Mouse (Mus musculus): ENCODE data around the gene Usp45. TPM values are rescaled to one million over a fixed set of nuclear protein-coding genes. Genes with fewer than 3 reads are reported as not detected.
"Not testable (repeated sequence)": the region's sequence is repeated elsewhere in the genome, so short reads cannot be mapped to it uniquely, and the experiment has no call there.

Gene Usp45
- polyA plus RNA-seq (2012; ENCODE audit: insufficient read depth, low replicate concordance) = 0.58 and 0.96 TPM in 2 replicates

GRCm38 (mm10) chr4:21766863-21767304 is at the start of gene Usp45, which contains the start of gene Tstd3:
Usp45 (plus strand) TSS chr4:21767156.
Tstd3 (minus strand) TSS chr4:21767212.
- Histone ChIP-seq H3K4me1 (peaks cover 10% of the 10 kb centered on the region; the same call in 1 of the 2 replicates), H3K36me3 (replicated peaks; ENCODE audit: low read length) (peaks cover 14% of the 10 kb centered on the region), H3K27me3 (replicated peaks) (no peaks in the 10 kb centered on the region), H3K4me3 (replicated peaks) (peak within 1 kb of the TSS; percentile 96), H3K9me3 (peaks cover 18% of the 10 kb centered on the region)
- no peak for TF ChIP-seq FLI1 (IDR thresholded peaks at IDR 0.05; ENCODE audit: low read length)
- no peak for TF ChIP-seq GATA1 (IDR thresholded peaks at IDR 0.05; ENCODE audit: borderline replicate concordance, low read length)

- no peaks in the 10 kb centered on the region for H3K9me3 ChIP-seq
- TF ChIP-seq GATA1 (IDR thresholded peaks at IDR 0.05; ENCODE audit: borderline replicate concordance, low read length) (no peak), FLI1 (IDR thresholded peaks at IDR 0.05; ENCODE audit: low read length) (no peak)
- H3K4me1 ChIP-seq = no peaks in the 10 kb centered on the region; the same call in 1 of the 2 replicates
- no peak overlapping the region for H3K4me3 ChIP-seq (replicated peaks)
- H3K36me3 ChIP-seq (replicated peaks; ENCODE audit: low read length) = no peaks in the 10 kb centered on the region
- H3K27me3 ChIP-seq (replicated peaks) = peaks cover 8% of the 10 kb centered on the region
Measured at GRCm38 (mm10) chr4:21722752-21723334, 44.1 kb upstream of the Usp45 start.

- no peak for TF ChIP-seq FLI1 (IDR thresholded peaks at IDR 0.05; ENCODE audit: low read length)
- TF ChIP-seq GATA1 (IDR thresholded peaks at IDR 0.05; ENCODE audit: borderline replicate concordance, low read length) = no peak
- Histone ChIP-seq H3K27me3 (replicated peaks) (no peaks in the 10 kb centered on the region), H3K9me3 (no peaks in the 10 kb centered on the region), H3K36me3 (replicated peaks; ENCODE audit: low read length) (peaks cover 13% of the 10 kb centered on the region), H3K4me3 (replicated peaks) (peak overlapping the region; percentile 96), H3K4me1 (peaks cover 10% of the 10 kb centered on the region; the same call in 1 of the 2 replicates)
Measured at GRCm38 (mm10) chr4:21726912-21727614, 39.9 kb upstream of the Usp45 start.

- H3K36me3 ChIP-seq (replicated peaks; ENCODE audit: low read length) = peaks cover 15% of the 10 kb centered on the region
- no peaks in the 10 kb centered on the region for H3K27me3 ChIP-seq (replicated peaks)
- H3K4me3 ChIP-seq (replicated peaks) = peak within 1 kb of the TSS; percentile 96
- TF ChIP-seq FLI1 (IDR thresholded peaks at IDR 0.05; ENCODE audit: low read length) (no peak), GATA1 (IDR thresholded peaks at IDR 0.05; ENCODE audit: borderline replicate concordance, low read length) (no peak)
- no peaks in the 10 kb centered on the region for H3K9me3 ChIP-seq
- peaks cover 10% of the 10 kb centered on the region; the same call in 1 of the 2 replicates for H3K4me1 ChIP-seq
Measured at GRCm38 (mm10) chr4:21727615-21728165, 39.3 kb upstream of the Usp45 start, which contains the start of gene Ccnc. Ccnc (plus strand) TSS chr4:21727701.

GRCm38 (mm10) chr4:21739169-21739568 is 27.8 kb upstream of the Usp45 start:
- H3K36me3 ChIP-seq (replicated peaks; ENCODE audit: low read length) = peaks cover 80% of the 10 kb centered on the region
- H3K4me1 ChIP-seq = peaks cover 7% of the 10 kb centered on the region
- TF ChIP-seq FLI1 (IDR thresholded peaks at IDR 0.05; ENCODE audit: low read length) (no peak), GATA1 (IDR thresholded peaks at IDR 0.05; ENCODE audit: borderline replicate concordance, low read length) (no peak)
- no peaks in the 10 kb centered on the region for H3K27me3 ChIP-seq (replicated peaks)
- no peaks in the 10 kb centered on the region for H3K9me3 ChIP-seq
- no peak overlapping the region for H3K4me3 ChIP-seq (replicated peaks)

GRCm38 (mm10) chr4:21744142-21744541 is 22.8 kb upstream of the Usp45 start:
- peaks cover 67% of the 10 kb centered on the region for H3K36me3 ChIP-seq (replicated peaks; ENCODE audit: low read length)
- H3K4me1 ChIP-seq; H3K27me3 ChIP-seq (replicated peaks); H3K4me3 ChIP-seq (replicated peaks); H3K9me3 ChIP-seq: not testable (repeated sequence)

- TF ChIP-seq FLI1 (IDR thresholded peaks at IDR 0.05; ENCODE audit: low read length) (no peak), GATA1 (IDR thresholded peaks at IDR 0.05; ENCODE audit: borderline replicate concordance, low read length) (no peak)
- Histone ChIP-seq H3K36me3 (replicated peaks; ENCODE audit: low read length) (peaks cover 59% of the 10 kb centered on the region), H3K4me1 (no peaks in the 10 kb centered on the region), H3K9me3 (no peaks in the 10 kb centered on the region), H3K27me3 (replicated peaks) (no peaks in the 10 kb centered on the region), H3K4me3 (replicated peaks) (no peak overlapping the region)
Measured at GRCm38 (mm10) chr4:21745723-21746122, 21.2 kb upstream of the Usp45 start.

GRCm38 (mm10) chr4:21755123-21755789 is 11.7 kb upstream of the Usp45 start:
- Histone ChIP-seq H3K36me3 (replicated peaks; ENCODE audit: low read length) (peaks cover 65% of the 10 kb centered on the region), H3K27me3 (replicated peaks) (no peaks in the 10 kb centered on the region), H3K4me1 (peaks cover 23% of the 10 kb centered on the region), H3K4me3 (replicated peaks) (no peak overlapping the region), H3K9me3 (peaks cover 6% of the 10 kb centered on the region; the same call in 1 of the 2 replicates)
- TF ChIP-seq FLI1 (IDR thresholded peaks at IDR 0.05; ENCODE audit: low read length) (no peak), GATA1 (IDR thresholded peaks at IDR 0.05; ENCODE audit: borderline replicate concordance, low read length) (no peak)

GRCm38 (mm10) chr4:21758860-21759259 is 8.1 kb upstream of the Usp45 start:
- TF ChIP-seq FLI1 (IDR thresholded peaks at IDR 0.05; ENCODE audit: low read length) (no peak), GATA1 (IDR thresholded peaks at IDR 0.05; ENCODE audit: borderline replicate concordance, low read length) (no peak)
- Histone ChIP-seq H3K4me1 (peaks cover 21% of the 10 kb centered on the region), H3K36me3 (replicated peaks; ENCODE audit: low read length) (peaks cover 58% of the 10 kb centered on the region), H3K4me3 (replicated peaks) (no peak overlapping the region), H3K9me3 (peaks cover 6% of the 10 kb centered on the region; the same call in 1 of the 2 replicates), H3K27me3 (replicated peaks) (no peaks in the 10 kb centered on the region)
